Comparison of ENCODE assay signal across 10 mouse cellular contexts in genomic region chr5:35299621-35300020, GRCm38 (mm10). TPM values are rescaled to one million over a fixed set of nuclear protein-coding genes. Genes with fewer than 3 reads are reported as not detected.
DNase-seq lines count a peak whose midpoint lies in the region; ATAC-seq and TF ChIP-seq lines count a peak whose summit lies in the region.
"Had no signal": no experiment of that assay in that cellular context is flagged by ENCODE, and none has a peak within 500 bp of the region (broad histone marks: within the 10 kb centered on the region; RNA-seq: fewer than 3 reads in every experiment).

No protein-coding gene starts in this region.

- peak; percentile 77; the same call in 1 of the 2 replicates for ATAC-seq in frontal cortex, adult (ENCODE audit: low TSS enrichment)
- ATAC-seq in midbrain, embryonic 16.5 days, result no peak
- no peak for ATAC-seq in activated CD4-positive, CD25-positive, alpha-beta regulatory T cell, adult 4 months

- H3K9me3 ChIP-seq in midbrain, embryonic 10.5 days (replicated peaks), result no peaks in the 10 kb centered on the region
- no peaks in the 10 kb centered on the region for H3K9me3 ChIP-seq in midbrain, embryonic 16.5 days (replicated peaks; ENCODE audit: control insufficient read depth, low read length, poor library complexity, severe bottlenecking)
- H3K9me3 ChIP-seq: heart, embryonic 10.5 days had no signal

- no peak for TF ChIP-seq POLR2A in brain, embryonic 14.5 days (IDR thresholded peaks at IDR 0.05; ENCODE audit: borderline replicate concordance, extremely low read depth, insufficient read depth, insufficient read length, poor library complexity, severe bottlenecking)

- 22% methylated on average over 3 of the region's 3 CpGs for whole genome bisulfite sequencing in midbrain, embryonic 10.5 days
- WGBS in midbrain, embryonic 16.5 days, result 23% methylated on average over 3 of the region's 3 CpGs

- no peak overlapping the region for H3K4me2 ChIP-seq in midbrain, embryonic 16.5 days (ENCODE audit: low read length)

- no peak for DNase-seq in frontal cortex, postnatal 36 days (ENCODE audit: low spot score in 2 of 2)
- peak; percentile 31 for DNase-seq in midbrain, embryonic 10.5 days (ENCODE audit: low spot score)
- DNase-seq in brain, embryonic 14.5 days (ENCODE audit: low read depth), result peak; percentile 8
- DNase-seq in retina, postnatal 1 day, result peak; percentile 58
- DNase-seq in gastrocnemius, adult 8-10 months (ENCODE audit: low spot score in 2 of 2), result no peak

- H3K4me1 ChIP-seq in midbrain, embryonic 10.5 days, result no peaks in the 10 kb centered on the region
- no peaks in the 10 kb centered on the region for H3K4me1 ChIP-seq in midbrain, embryonic 16.5 days (ENCODE audit: control insufficient read depth, insufficient read depth, low read length)
- H3K4me1 ChIP-seq: heart, embryonic 10.5 days had no signal

- H3K27me3 ChIP-seq in midbrain, embryonic 10.5 days (ENCODE audit: low read depth, poor library complexity, severe bottlenecking), result no peaks in the 10 kb centered on the region
- H3K27me3 ChIP-seq in midbrain, embryonic 16.5 days (ENCODE audit: control insufficient read depth, insufficient read depth, low read depth, low read length), result no peaks in the 10 kb centered on the region

- no peak overlapping the region for H3K4me3 ChIP-seq in midbrain, embryonic 10.5 days
- no peak overlapping the region for H3K4me3 ChIP-seq in midbrain, embryonic 16.5 days (ENCODE audit: low read depth, low read length)
- H3K4me3 ChIP-seq: heart, embryonic 10.5 days had no signal

- no peak overlapping the region for H3K27ac ChIP-seq in midbrain, embryonic 10.5 days (replicated peaks)
- no peak overlapping the region for H3K27ac ChIP-seq in midbrain, embryonic 16.5 days (ENCODE audit: low read length)
- H3K27ac ChIP-seq: heart, embryonic 10.5 days; macrophage had no signal

- H3K9ac ChIP-seq in midbrain, embryonic 16.5 days (ENCODE audit: low read depth, low read length), result no peak overlapping the region

- no peaks in the 10 kb centered on the region for H3K36me3 ChIP-seq in midbrain, embryonic 10.5 days
- H3K36me3 ChIP-seq in midbrain, embryonic 16.5 days (ENCODE audit: control insufficient read depth, insufficient read depth, low read length), result no peaks in the 10 kb centered on the region
- H3K36me3 ChIP-seq: heart, embryonic 10.5 days had no signal

- TF ChIP-seq CTCF in brain, embryonic 14.5 days (IDR thresholded peaks at IDR 0.05; ENCODE audit: borderline replicate concordance, extremely low read depth, insufficient read depth, insufficient read length), result no peak

RNA-seq across cellular contexts. Expression of gene Adra2c, which starts 21.5 kb away (rescaled TPM):
- not detected in 2 replicates for polyA plus RNA-seq in midbrain, embryonic 10.5 days (2016; fragmentation: Nextera tagmentation; extraction: Ambion mirVana)
- 0.36 and 0.39 TPM in 2 replicates for polyA plus RNA-seq in midbrain, embryonic 16.5 days (2015; fragmentation: Nextera tagmentation; extraction: Ambion mirVana)
- polyA plus RNA-seq in brain, embryonic 14.5 days (2012; rRNA removed), result 2.0 and 3.0 TPM in 2 replicates
- polyA plus RNA-seq in activated CD4-positive, CD25-positive, alpha-beta regulatory T cell, adult 4 months (2017; shearing (Covaris generic)), result not detected
- under 1 TPM; 0.12 to 0.31 (median 0.17) TPM for total RNA-seq in gastrocnemius, adult 8-10 months (2022)
- polyA plus RNA-seq: macrophage had no signal

Comparison
In these comparisons a context has a peak if more than half of its experiments do, and no peak if none do; other contexts are left out.
1. DNase-seq: peak in midbrain, embryonic 10.5 days (single experiment), brain, embryonic 14.5 days (single experiment) and retina, postnatal 1 day (single experiment); none in frontal cortex, postnatal 36 days (0 of 2) and gastrocnemius, adult 8-10 months (0 of 2).